Mouse (Mus musculus) large intestine, adult 2 months (tissue): ENCODE measurements around the gene Olfr1423. TPM values are rescaled to one million over a fixed set of nuclear protein-coding genes. Genes with fewer than 3 reads are reported as not detected.

ENCODE experiments used
- polyA plus RNA-seq: library from polyadenylated mRNA; depleted of rRNA; stranded (reverse); fragments of >200 nt; gene quantifications from 2 replicates; pipeline ENCODE4 v1.2.3, GENCODE M21; 2012; rRNA removed

Gene Olfr1423
- polyA plus RNA-seq, 1 experiment: not detected

Other genes with a start within 250 kb of the Olfr1423 start
- gene Stx3, start 221.9 kb downstream of the Olfr1423 start, polyA plus RNA-seq: 24.8 and 30.6 TPM in 2 replicates
- gene Olfr1417, start 202.1 kb downstream of the Olfr1423 start, polyA plus RNA-seq: not detected in 2 replicates
- gene Olfr1418, start 180.3 kb downstream of the Olfr1423 start, polyA plus RNA-seq: not detected in 2 replicates
- gene Olfr1419, start 166.2 kb downstream of the Olfr1423 start, polyA plus RNA-seq: not detected in 2 replicates
- not detected in 2 replicates for gene Olfr1420, start 154.8 kb downstream of the Olfr1423 start, polyA plus RNA-seq
- gene Patl1, start 128.9 kb downstream of the Olfr1423 start, polyA plus RNA-seq: 10.4 and 16.4 TPM in 2 replicates
- gene Osbp, start 75.4 kb downstream of the Olfr1423 start, polyA plus RNA-seq: 22.0 and 29.3 TPM in 2 replicates
- not detected in 2 replicates for gene Olfr1424, start 21.4 kb upstream of the Olfr1423 start, polyA plus RNA-seq
- not detected in 2 replicates for gene Olfr1425, start 36.4 kb upstream of the Olfr1423 start, polyA plus RNA-seq
- not detected in 2 replicates for gene Olfr1426, start 50.7 kb upstream of the Olfr1423 start, polyA plus RNA-seq
- gene Olfr1427, start 62.0 kb upstream of the Olfr1423 start, polyA plus RNA-seq: not detected in 2 replicates
- gene Olfr1428, start 74.6 kb upstream of the Olfr1423 start, polyA plus RNA-seq: not detected in 2 replicates
- gene Olfr76, start 81.9 kb upstream of the Olfr1423 start, polyA plus RNA-seq: not detected in 2 replicates
- gene Olfr1555-ps1, start 128.8 kb upstream of the Olfr1423 start, polyA plus RNA-seq: not detected in 2 replicates
- gene Olfr1431, start 159.3 kb upstream of the Olfr1423 start, polyA plus RNA-seq: not detected in 2 replicates
- gene Olfr1432, start 191.3 kb upstream of the Olfr1423 start, polyA plus RNA-seq: not detected in 2 replicates
- gene Olfr262, start 200.3 kb upstream of the Olfr1423 start, polyA plus RNA-seq: not detected in 2 replicates
- gene Olfr235, start 219.7 kb upstream of the Olfr1423 start, polyA plus RNA-seq: not detected in 2 replicates
- gene Olfr1434, start 238.5 kb upstream of the Olfr1423 start, polyA plus RNA-seq: not detected in 2 replicates